Mouse (Mus musculus): ENCODE measurements around the gene Slc25a18.

Gene Slc25a18

DNA sequence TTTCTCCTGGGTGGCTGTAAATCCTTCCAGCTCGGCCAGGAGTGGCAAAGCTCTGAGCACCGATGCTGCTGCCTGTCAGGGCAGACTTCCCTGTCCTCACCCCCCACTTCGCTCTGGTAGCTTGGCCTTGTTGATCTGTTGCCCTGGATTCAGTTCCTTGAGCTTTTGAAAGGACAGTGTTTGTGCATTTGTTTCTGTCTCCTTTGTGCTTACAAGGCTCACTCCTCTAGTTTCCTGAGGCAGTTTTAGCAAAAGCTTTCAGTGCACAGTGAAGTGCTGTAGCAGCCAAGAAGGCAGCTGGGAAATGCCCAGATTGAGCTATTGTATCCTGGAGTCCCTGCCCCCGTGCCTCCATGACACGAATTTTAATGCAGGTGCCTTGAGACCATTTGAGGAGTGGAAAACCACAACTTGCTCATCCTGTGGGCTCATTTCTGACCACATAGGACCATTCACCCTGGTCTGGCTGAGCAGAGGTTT lies at the start of gene Slc25a18:
Gene Slc25a18, plus strand, starts transcription at position 430 of the 480 bp plus-strand sequence.
- no peak for DNase-seq (ENCODE audit: low read depth, low spot score)

DNA sequence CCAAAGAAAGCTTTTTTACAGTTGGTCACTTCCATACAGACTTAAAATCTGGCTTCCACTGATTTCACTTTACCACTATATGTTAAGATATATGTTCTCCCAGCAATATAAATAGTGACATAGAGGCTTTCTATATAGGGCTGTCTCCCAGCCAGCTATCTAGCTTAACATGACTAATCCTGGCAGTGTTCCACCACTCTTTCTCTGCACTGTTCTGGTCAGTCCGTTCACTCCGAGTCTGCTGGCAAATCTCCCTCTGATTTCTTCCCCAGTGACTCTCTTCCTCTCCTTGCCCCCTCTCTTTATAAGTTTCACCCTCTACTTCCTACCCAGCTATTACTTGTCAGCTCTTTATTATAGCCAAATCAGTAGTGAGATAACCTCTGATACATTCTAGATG lies 47.4 kb upstream of the Slc25a18 start:
- no peak for DNase-seq (ENCODE audit: low read depth, low spot score)

GRCm38 (mm10) chr6:120736011-120736410 lies 37.4 kb upstream of the Slc25a18 start:
- no peak for DNase-seq (ENCODE audit: low read depth, low spot score)

- no peak for DNase-seq (ENCODE audit: low read depth, low spot score)
Measured at GRCm38 (mm10) chr6:120736566-120736965, 36.8 kb upstream of the Slc25a18 start.

- DNase-seq (ENCODE audit: low read depth, low spot score) = peak; percentile 18
Measured at GRCm38 (mm10) chr6:120743130-120743529, 30.2 kb upstream of the Slc25a18 start.

- DNase-seq (ENCODE audit: low read depth, low spot score) = no peak
Measured at GRCm38 (mm10) chr6:120744266-120744665, 29.1 kb upstream of the Slc25a18 start.

DNA sequence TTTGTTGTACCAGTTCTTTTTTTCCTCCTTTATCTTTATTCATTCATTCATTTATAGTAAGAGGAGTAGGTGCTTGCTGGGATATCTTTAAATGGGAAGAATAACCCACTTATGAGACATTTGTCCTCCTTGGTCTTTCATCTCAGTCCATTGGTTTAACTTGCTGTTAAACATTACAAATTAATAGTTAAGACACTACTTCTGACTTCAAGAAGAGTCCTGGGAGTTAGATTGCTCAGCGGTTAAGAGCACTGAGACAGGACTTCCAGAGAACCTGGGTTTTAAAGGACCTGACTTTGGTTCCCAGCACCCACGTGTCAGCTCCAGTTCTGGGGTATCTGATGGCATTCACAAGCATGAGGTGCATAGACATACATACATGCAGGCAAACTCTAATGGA lies 27.0 kb upstream of the Slc25a18 start:
- DNase-seq (ENCODE audit: low read depth, low spot score) = no peak

- no peak for DNase-seq (ENCODE audit: low read depth, low spot score)
Measured at GRCm38 (mm10) chr6:120761151-120761550, 12.2 kb upstream of the Slc25a18 start.

GRCm38 (mm10) chr6:120769972-120770371 lies 3.4 kb upstream of the Slc25a18 start:
- DNase-seq (ENCODE audit: low read depth, low spot score) = no peak

DNA sequence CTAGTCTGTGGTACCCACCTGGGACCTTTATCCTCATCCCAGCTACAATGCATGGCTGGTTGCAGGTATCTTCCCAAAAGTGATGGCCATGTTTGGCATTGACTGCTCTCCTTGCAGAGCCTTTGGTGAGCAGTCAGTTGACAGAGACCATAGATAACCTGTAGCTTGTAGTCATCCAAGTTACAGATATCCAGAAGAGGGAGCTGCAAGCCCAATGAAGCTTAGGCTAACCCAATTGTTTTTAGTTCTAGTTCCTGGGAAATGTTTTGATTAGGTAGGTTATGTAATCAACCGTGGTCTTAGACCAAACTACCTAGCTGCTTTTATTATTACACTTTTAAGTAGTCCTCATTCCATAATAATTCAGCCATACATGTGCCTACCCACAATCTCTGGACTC lies 2.0 kb upstream of the Slc25a18 start:
- no peak for DNase-seq (ENCODE audit: low read depth, low spot score)

DNA sequence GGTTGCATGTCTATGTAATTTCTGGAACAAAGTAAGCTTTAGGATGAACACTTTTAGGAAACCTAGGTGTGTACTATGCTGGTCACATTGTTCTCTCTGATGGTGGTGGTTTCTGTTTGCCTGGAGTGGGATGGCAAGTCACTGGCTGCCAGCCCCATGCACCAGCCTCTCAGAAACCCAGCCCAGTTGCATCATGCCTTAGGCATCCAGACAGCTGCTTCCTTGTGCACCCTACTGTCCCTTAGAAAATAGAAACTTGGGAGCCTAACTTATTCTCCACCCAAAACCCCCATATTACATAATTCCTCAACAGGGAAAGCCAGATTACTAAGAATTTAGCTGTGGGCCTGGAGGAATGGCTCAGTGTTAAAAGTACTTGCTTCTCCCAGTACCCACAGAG lies 1.4 kb upstream of the Slc25a18 start:
- no peak for DNase-seq (ENCODE audit: low read depth, low spot score)

DNA sequence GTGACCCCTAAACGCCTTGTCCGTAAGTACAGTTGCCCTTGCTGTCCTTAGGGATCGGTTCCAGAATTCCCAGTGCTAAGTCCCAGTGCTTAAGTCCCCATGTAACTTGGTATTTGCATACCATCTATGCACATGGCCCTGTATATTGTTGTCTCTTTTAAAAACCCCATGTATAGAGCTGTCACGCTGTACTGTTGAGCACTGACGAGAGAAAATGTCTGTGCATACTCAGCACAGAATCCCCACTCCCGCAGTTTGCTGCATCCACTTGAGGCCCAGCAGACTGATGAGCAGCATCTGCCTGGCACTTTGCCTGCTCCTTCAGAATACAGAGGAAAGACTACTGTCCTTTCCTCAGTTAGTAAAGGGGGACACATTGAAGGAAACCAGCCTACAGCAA lies 385 bp downstream of the Slc25a18 start:
- no peak for DNase-seq (ENCODE audit: low read depth, low spot score)

DNA sequence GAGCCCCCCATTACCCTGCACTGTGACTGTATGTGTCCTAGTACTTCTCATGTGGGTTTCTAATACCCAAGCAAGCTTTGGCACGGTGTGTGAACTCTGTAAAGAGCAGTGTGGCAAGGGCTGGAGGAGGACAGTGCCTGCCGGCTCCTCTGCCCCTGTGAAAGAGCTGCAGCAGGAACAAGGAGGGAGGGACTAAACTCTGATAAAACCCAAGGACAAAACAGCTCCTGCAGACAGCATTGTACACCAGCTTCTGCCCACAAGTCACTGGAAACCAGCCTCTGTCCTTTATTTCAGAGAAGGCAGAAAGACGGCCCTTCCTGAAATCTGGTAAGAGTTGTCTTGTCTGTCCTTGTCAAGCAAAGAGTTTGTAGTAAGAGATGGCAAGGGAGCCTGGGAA lies 2.9 kb downstream of the Slc25a18 start:
- DNase-seq (ENCODE audit: low read depth, low spot score) = no peak

DNA sequence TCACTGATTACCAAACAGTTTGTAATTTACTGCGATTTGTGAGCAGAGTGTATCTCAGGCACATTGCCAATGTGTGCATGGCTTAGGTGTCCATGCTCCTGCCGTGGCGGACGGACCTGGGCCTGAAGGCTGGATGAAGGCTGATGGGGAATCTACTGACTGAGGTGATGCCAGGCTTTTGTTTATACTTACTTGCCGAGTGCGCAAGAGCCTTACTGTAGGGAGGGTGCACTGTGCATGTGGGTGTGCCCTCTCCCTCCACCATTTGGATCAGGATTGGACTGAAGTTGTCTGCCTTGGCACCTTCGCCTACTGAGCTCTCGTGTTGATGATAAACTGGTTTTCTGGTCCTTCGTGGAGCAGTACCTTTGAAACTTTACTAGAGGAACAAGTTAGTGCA lies 4.2 kb downstream of the Slc25a18 start:
- no peak for DNase-seq (ENCODE audit: low read depth, low spot score)

DNA sequence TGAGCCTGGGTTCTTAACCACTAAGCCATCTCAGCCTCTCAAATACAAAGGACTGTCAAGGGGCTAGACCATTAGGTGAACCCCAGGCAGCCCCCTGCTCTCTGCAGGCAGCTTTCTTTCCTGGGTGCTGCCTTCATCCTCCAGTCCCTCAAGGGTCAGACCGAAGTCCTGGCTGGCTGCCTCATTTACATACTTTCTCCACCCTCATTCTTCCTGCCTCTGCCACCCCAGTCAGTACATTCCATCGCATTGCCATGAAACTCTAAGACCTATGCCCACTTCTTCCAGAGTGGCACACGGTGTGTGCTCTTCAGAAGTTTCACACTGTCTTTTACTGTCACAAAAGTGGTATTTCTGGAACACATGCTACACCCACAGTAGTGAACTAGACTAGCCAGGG lies 4.8 kb downstream of the Slc25a18 start:
- DNase-seq (ENCODE audit: low read depth, low spot score) = no peak

- no peak for DNase-seq (ENCODE audit: low read depth, low spot score)
Measured at GRCm38 (mm10) chr6:120782948-120783347, 9.6 kb downstream of the Slc25a18 start.

GRCm38 (mm10) chr6:120784351-120784750 lies 11.0 kb downstream of the Slc25a18 start:
- DNase-seq (ENCODE audit: low read depth, low spot score) = no peak

- DNase-seq (ENCODE audit: low read depth, low spot score) = no peak
Measured at GRCm38 (mm10) chr6:120788068-120788607, 14.8 kb downstream of the Slc25a18 start.

- DNase-seq (ENCODE audit: low read depth, low spot score) = no peak
Measured at GRCm38 (mm10) chr6:120788904-120789303, 15.5 kb downstream of the Slc25a18 start.

- DNase-seq (ENCODE audit: low read depth, low spot score) = no peak
Measured at GRCm38 (mm10) chr6:120790153-120790552, 16.8 kb downstream of the Slc25a18 start.

- DNase-seq (ENCODE audit: low read depth, low spot score) = no peak
Measured at GRCm38 (mm10) chr6:120790717-120791116, 17.3 kb downstream of the Slc25a18 start.

GRCm38 (mm10) chr6:120792947-120793346 lies 19.6 kb downstream of the Slc25a18 start:
- no peak for DNase-seq (ENCODE audit: low read depth, low spot score)

DNA sequence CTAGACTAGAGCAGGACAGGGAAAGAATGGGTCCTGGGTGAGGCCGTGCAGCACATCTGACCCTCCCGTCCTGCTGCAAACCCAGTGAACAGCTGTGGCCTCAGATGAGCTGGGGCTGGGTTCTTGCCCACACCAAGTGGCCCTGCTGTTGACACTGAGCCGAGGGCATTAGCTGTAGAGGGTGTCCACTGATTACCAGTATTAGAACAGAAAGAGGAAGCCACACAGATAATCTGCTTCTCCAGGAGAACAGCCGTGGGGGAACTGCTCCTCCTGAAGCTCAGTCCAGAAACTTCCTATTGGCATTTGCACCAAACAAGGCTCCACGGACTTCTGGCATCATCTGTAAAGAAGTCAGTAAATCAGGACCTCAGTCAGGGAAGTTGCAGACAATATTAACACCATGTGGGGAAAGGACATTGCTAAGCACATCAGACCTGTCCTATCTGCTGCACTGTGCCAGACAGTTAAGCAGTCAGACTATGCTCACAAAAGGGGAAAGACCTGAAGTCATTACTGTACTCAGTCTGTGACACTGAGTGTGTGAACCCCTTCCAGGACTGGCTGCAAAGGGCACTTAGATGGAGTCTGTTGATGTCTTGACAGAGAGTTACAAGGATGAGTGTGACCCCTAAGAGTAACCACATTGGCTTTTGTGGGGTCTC lies 22.2 kb downstream of the Slc25a18 start:
- no peak for DNase-seq (ENCODE audit: low read depth, low spot score)

DNA sequence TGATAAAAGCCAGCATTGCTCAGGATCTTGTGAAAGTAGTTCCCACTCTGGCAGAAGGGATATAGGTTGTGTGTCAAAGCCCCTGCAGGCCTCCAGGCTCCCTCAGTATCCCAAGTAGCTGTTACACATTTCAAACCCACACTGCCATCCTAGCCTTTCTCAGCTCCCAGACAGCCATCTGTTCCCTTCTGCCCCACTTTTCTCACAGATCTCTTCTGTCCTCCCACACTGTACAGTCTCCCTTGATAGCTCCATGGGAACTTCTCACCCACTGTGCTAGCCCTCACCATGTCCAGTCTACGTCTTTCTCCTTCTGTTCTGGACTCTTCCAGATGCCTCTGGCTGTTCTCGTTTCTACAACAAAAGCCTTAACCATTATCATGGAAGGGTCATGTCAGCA lies 22.7 kb downstream of the Slc25a18 start:
- DNase-seq (ENCODE audit: low read depth, low spot score) = no peak

All from WW6 (cell line).